Mouse (Mus musculus) embryonic stem cell, embryonic (primary cell): Measurements from ENCODE around the gene Atp5h.

Source experiments
- CTCF ChIA-PET, 4 experiments: fragments of 300-600 bp in 2 of 4; fragments of 350-600 bp in 2 of 4; sonication (Branson Sonifier 250); formaldehyde crosslinking; loops; one replicate each; lab custom pipeline; 2022; ENCODE audit warnings: inconsistent platforms in 2 of 4; lab: Charles Lee
- POLR2A ChIA-PET, 4 experiments: fragments of 300-600 bp in 2 of 4; fragments of 350-600 bp in 2 of 4; sonication (Branson Sonifier 250); formaldehyde crosslinking; loops; one replicate each; lab custom pipeline; 2022; ENCODE audit warnings: antibody characterized with exemption in 4 of 4, inconsistent platforms in 1 of 4; lab: Charles Lee

Gene Atp5h

GRCm38 (mm10) chr11:115448075-115448474, 28.3 kb upstream of the Atp5h start:
- ChIA-PET CTCF (interaction anchor here in 1 of 4 experiments (0.6 kb wide), 1 partner anchor 1229 kb away, joined by 6 read pairs; no protein-coding TSS in a partner anchor), POLR2A (interaction anchor here in 1 of 4 experiments (0.6 to 1.2 kb wide), 2 partner anchors 66 to 68 kb away, joined by 3 to 4 read pairs; partner anchors contain the start of gene Jpt1)

GRCm38 (mm10) chr11:115447321-115447885, 27.6 kb upstream of the Atp5h start:
- POLR2A ChIA-PET = no interaction called here
- CTCF ChIA-PET = no interaction called here

GRCm38 (mm10) chr11:115446906-115447305, 27.1 kb upstream of the Atp5h start:
- CTCF ChIA-PET = no interaction called here
- POLR2A ChIA-PET = no interaction called here

GRCm38 (mm10) chr11:115441417-115441816, 21.7 kb upstream of the Atp5h start:
- CTCF ChIA-PET = interaction anchor here in 2 of 4 experiments (0.6 to 1.4 kb wide), 6 partner anchors 13 to 239 kb away, joined by 3 to 6 read pairs (median 3); no protein-coding TSS in a partner anchor
- POLR2A ChIA-PET = interaction anchor here in 1 of 4 experiments (1.0 to 1.2 kb wide), 6 partner anchors 10 to 95 kb away, joined by 3 to 5 read pairs (median 3); partner anchors contain the start of genes Jpt1 and Sumo2

GRCm38 (mm10) chr11:115439906-115440595, 20.3 kb upstream of the Atp5h start, which contains the start of gene Trim80:
Gene Trim80 (plus strand): TSS chr11:115440545.
- ChIA-PET CTCF (interaction anchor here in 3 of 4 experiments (0.6 to 1.7 kb wide), 6 partner anchors 10 to 52 kb away, joined by 3 to 5 read pairs (median 3); partner anchors contain the start of gene Nt5c (in 1 of the 3)), POLR2A (interaction anchor here in 3 of 4 experiments (0.5 to 1.7 kb wide), 7 partner anchors 12 to 173 kb away, joined by 3 to 5 read pairs (median 3); partner anchors contain the start of genes Armc7 (in 1 of the 3) and Grin2c (in 1 of the 3))

GRCm38 (mm10) chr11:115439326-115439725, 19.6 kb upstream of the Atp5h start:
- CTCF ChIA-PET = interaction anchor here in 2 of 4 experiments (0.6 to 1.7 kb wide), 6 partner anchors 9 to 73 kb away, joined by 3 to 5 read pairs (median 4); partner anchors contain the start of gene Nt5c (in 1 of the 2)
- POLR2A ChIA-PET = interaction anchor here in 3 of 4 experiments (0.5 to 1.7 kb wide), 7 partner anchors 9 to 172 kb away, joined by 3 to 5 read pairs (median 3); partner anchors contain the start of gene Grin2c (in 1 of the 3)

GRCm38 (mm10) chr11:115437571-115438122, 17.9 kb upstream of the Atp5h start:
- ChIA-PET POLR2A (interaction anchor here in 1 of 4 experiments (0.6 kb wide), 2 partner anchors 25 to 192 kb away, joined by 3 read pairs; partner anchors contain the start of gene Slc16a5), CTCF (no interaction called here)

- CTCF ChIA-PET = interaction anchor here in 3 of 4 experiments (0.5 to 0.9 kb wide), 3 partner anchors 46 to 68 kb away, joined by 3 to 4 read pairs (median 3); partner anchors contain the start of gene Hid1 (in 1 of the 3)
- POLR2A ChIA-PET = interaction anchor here in 3 of 4 experiments (0.7 to 2.7 kb wide), 10 partner anchors 11 to 816 kb away, joined by 3 to 9 read pairs (median 3); partner anchors contain the start of genes Jpt1 (in 2 of the 3), Hid1 (in 1 of the 3) and Sumo2 (in 1 of the 3)
Observed at GRCm38 (mm10) chr11:115435596-115436337, 16.0 kb upstream of the Atp5h start.

GRCm38 (mm10) chr11:115433342-115433741, 13.6 kb upstream of the Atp5h start:
- POLR2A ChIA-PET = interaction anchor here in 1 of 4 experiments (1.0 kb wide), 1 partner anchor 20 kb away, joined by 3 read pairs; no protein-coding TSS in a partner anchor
- CTCF ChIA-PET = interaction anchor here in 1 of 4 experiments (1.4 kb wide), 1 partner anchor 13 kb away, joined by 3 read pairs; the partner anchor contains the start of gene Kctd2

GRCm38 (mm10) chr11:115432814-115433213, 13.1 kb upstream of the Atp5h start:
- ChIA-PET CTCF (interaction anchor here in 2 of 4 experiments (1.1 to 1.4 kb wide), 2 partner anchors 13 to 59 kb away, joined by 3 read pairs; partner anchors contain the start of genes Kctd2 (in 1 of the 2) and Nt5c (in 1 of the 2)), POLR2A (interaction anchor here in 2 of 4 experiments (0.6 to 0.7 kb wide), 2 partner anchors 24 to 162 kb away, joined by 3 read pairs; no protein-coding TSS in a partner anchor)

- ChIA-PET CTCF (interaction anchor here (0.6 to 1.5 kb wide), 4 partner anchors 9 to 388 kb away, joined by 3 to 5 read pairs (median 3); partner anchors contain the start of gene Trim80 (in 1 of the 4)), POLR2A (interaction anchor here in 3 of 4 experiments (0.6 to 1.2 kb wide), 8 partner anchors 10 to 235 kb away, joined by 3 to 7 read pairs (median 3); partner anchors contain the start of gene Kctd2 (in 1 of the 3))
Observed at GRCm38 (mm10) chr11:115430561-115430960, 10.8 kb upstream of the Atp5h start.

- CTCF ChIA-PET = interaction anchor here in 1 of 4 experiments (0.5 to 1.1 kb wide), 2 partner anchors 10 to 289 kb away, joined by 3 read pairs; no protein-coding TSS in a partner anchor
- POLR2A ChIA-PET = interaction anchor here in 3 of 4 experiments (0.6 to 3.5 kb wide), 7 partner anchors 10 to 130 kb away, joined by 3 to 25 read pairs (median 3); partner anchors contain the start of gene Atp5h (in 1 of the 3)
Observed at GRCm38 (mm10) chr11:115429307-115429706, 9.5 kb upstream of the Atp5h start.

- ChIA-PET POLR2A (interaction anchor here in 3 of 4 experiments (0.5 to 3.5 kb wide), 26 partner anchors 9 to 652 kb away, joined by 3 to 28 read pairs (median 4); partner anchors contain the start of genes Atp5h (in 2 of the 3), Jpt1 (in 2 of the 3), Slc9a3r1 (in 2 of the 3) and Cdr2l (in 1 of the 3)), CTCF (interaction anchor here (0.6 to 2.1 kb wide), 43 partner anchors 9 to 934 kb away, joined by 3 to 14 read pairs (median 3); partner anchors contain the start of genes Armc7 (in 2 of the 4), Cdr2l (in 1 of the 4), Fdxr (in 1 of the 4) and Hid1 (in 1 of the 4))
Observed at GRCm38 (mm10) chr11:115427482-115428331, 7.9 kb upstream of the Atp5h start.

GRCm38 (mm10) chr11:115425671-115426070, 5.9 kb upstream of the Atp5h start:
- CTCF ChIA-PET = interaction anchor here in 1 of 4 experiments (0.6 kb wide), 1 partner anchor 69 kb away, joined by 3 read pairs; no protein-coding TSS in a partner anchor
- POLR2A ChIA-PET = interaction anchor here in 1 of 4 experiments (0.8 to 1.3 kb wide), 3 partner anchors 16 to 89 kb away, joined by 3 read pairs; partner anchors contain the start of gene Jpt1

GRCm38 (mm10) chr11:115424666-115425065, 4.9 kb upstream of the Atp5h start:
- POLR2A ChIA-PET = interaction anchor here in 1 of 4 experiments (0.6 to 1.6 kb wide), 3 partner anchors 11 to 40 kb away, joined by 3 to 8 read pairs (median 4); no protein-coding TSS in a partner anchor

More at GRCm38 (mm10) chr11:115424666-115425065, 4.9 kb upstream of the Atp5h start:
- CTCF ChIA-PET = no interaction called here
